Mouse (Mus musculus): ENCODE measurements around the gene Stat3.

Gene Stat3

GRCm38 (mm10) chr11:100963647-100964046, 24.3 kb upstream of the Stat3 start:
- peak; percentile 80 for DNase-seq

GRCm38 (mm10) chr11:100962371-100962911, 23.1 kb upstream of the Stat3 start:
- peak; percentile 76 for DNase-seq

- peak; percentile 88 for DNase-seq
Observed at GRCm38 (mm10) chr11:100960540-100960939, 21.2 kb upstream of the Stat3 start.

- DNase-seq: peak; percentile 37
Observed at GRCm38 (mm10) chr11:100959826-100960225, 20.5 kb upstream of the Stat3 start.

- peak; percentile 86 for DNase-seq
Observed at GRCm38 (mm10) chr11:100959464-100959810, 20.1 kb upstream of the Stat3 start.

GRCm38 (mm10) chr11:100958613-100959463, 19.5 kb upstream of the Stat3 start:
- no peak for DNase-seq

GRCm38 (mm10) chr11:100957915-100958469, 18.7 kb upstream of the Stat3 start:
- no peak for DNase-seq

GRCm38 (mm10) chr11:100957244-100957643, 17.9 kb upstream of the Stat3 start:
- DNase-seq: peak; percentile 96

- DNase-seq: no peak
Observed at GRCm38 (mm10) chr11:100949540-100949939, 10.2 kb upstream of the Stat3 start.

GRCm38 (mm10) chr11:100948317-100948716, 9.0 kb upstream of the Stat3 start:
- no peak for DNase-seq

- DNase-seq: no peak
Observed at GRCm38 (mm10) chr11:100947548-100947947, 8.2 kb upstream of the Stat3 start.

GRCm38 (mm10) chr11:100946862-100947261, 7.5 kb upstream of the Stat3 start:
- DNase-seq: peak; percentile 44

GRCm38 (mm10) chr11:100942388-100942787, 3.0 kb upstream of the Stat3 start:
- no peak for DNase-seq

- DNase-seq: peak; percentile 38
Observed at GRCm38 (mm10) chr11:100938711-100939511, 429 bp downstream of the Stat3 start.

GRCm38 (mm10) chr11:100938112-100938511, 1.2 kb downstream of the Stat3 start:
- DNase-seq: peak; percentile 69

- no peak for DNase-seq
Observed at GRCm38 (mm10) chr11:100937295-100937694, 2.0 kb downstream of the Stat3 start.

- peak; percentile 51 for DNase-seq
Observed at GRCm38 (mm10) chr11:100935373-100936355, 3.7 kb downstream of the Stat3 start.

- DNase-seq: peak; percentile 65
Observed at GRCm38 (mm10) chr11:100931254-100931921, 8.0 kb downstream of the Stat3 start.

- DNase-seq: no peak
Observed at GRCm38 (mm10) chr11:100930611-100931010, 8.7 kb downstream of the Stat3 start.

- DNase-seq: no peak
Observed at GRCm38 (mm10) chr11:100927386-100927785, 12.0 kb downstream of the Stat3 start.

- DNase-seq: no peak
Observed at GRCm38 (mm10) chr11:100924386-100924919, 14.9 kb downstream of the Stat3 start.

Data from lung, postnatal 10 days (tissue).